In genomic region chr3:131483650-131484049, GRCm38 (mm10) we compare ENCODE assay signal across 28 mouse cellular contexts. TPM values are rescaled to one million over a fixed set of nuclear protein-coding genes. Genes with fewer than 3 reads are reported as not detected.
DNase-seq lines count a peak whose midpoint lies in the region; ATAC-seq and TF ChIP-seq lines count a peak whose summit lies in the region.
"Had no signal": no experiment of that assay in that cellular context is flagged by ENCODE, and none has a peak within 500 bp of the region (broad histone marks: within the 10 kb centered on the region; RNA-seq: fewer than 3 reads in every experiment).

No protein-coding gene starts in this region.

- no peak for TF ChIP-seq CTCF in cortical plate, adult 2 months (IDR thresholded peaks at IDR 0.05; ENCODE audit: extremely low read depth, insufficient read depth, low read length)
- no peak for TF ChIP-seq CTCF in kidney, postnatal 0 days (IDR thresholded peaks at IDR 0.05; ENCODE audit: low read depth)

- peak; percentile 57 for DNase-seq in kidney, adult 11 months
- DNase-seq in kidney, postnatal 14 days: no peak
- DNase-seq in kidney, adult 8-10 months: peak; percentile 52 to 61
- no peak for DNase-seq in kidney, postnatal 0 days (ENCODE audit: low spot score)
- no peak for DNase-seq in lung, postnatal 25 days (ENCODE audit: low spot score)
- no peak for DNase-seq in layer of hippocampus, postnatal 36 days
- DNase-seq: adrenal gland, postnatal 10 days; B cell, adult 2 months; cerebellum, adult 11 months; cerebellum, adult 2 months; cerebellum, adult 9-11 months; cerebellum, postnatal 25 days; embryo, embryonic 11 days; gastrocnemius, postnatal 25 days; heart, adult 2 months had no signal

- H3K27me3 ChIP-seq in kidney, embryonic 14.5 days (ENCODE audit: control insufficient read depth, insufficient read depth, low read length): no peaks in the 10 kb centered on the region
- no peaks in the 10 kb centered on the region for H3K27me3 ChIP-seq in kidney, postnatal 0 days (ENCODE audit: insufficient read depth, low read length)
- H3K27me3 ChIP-seq: CH12.LX, Patski had no signal

- no peak for ATAC-seq in kidney, embryonic 14.5 days (ENCODE audit: low FRiP score, low TSS enrichment)
- ATAC-seq in kidney, postnatal 0 days (replicated peaks; ENCODE audit: low FRiP score, low read depth): no peak
- ATAC-seq: forebrain, embryonic 15.5 days; Patski had no signal

- H3K36me3 ChIP-seq in kidney, embryonic 14.5 days (ENCODE audit: control insufficient read depth, insufficient read depth, low read length): no peaks in the 10 kb centered on the region
- H3K36me3 ChIP-seq in kidney, postnatal 0 days (ENCODE audit: insufficient read depth, low read length): 0 out of 2 replicates have a peak, but pooled peaks cover 3% of the 10 kb centered on the region
- H3K36me3 ChIP-seq: embryonic facial prominence, embryonic 10.5 days; embryonic facial prominence, embryonic 13.5 days; forebrain, embryonic 12.5 days; forebrain, embryonic 15.5 days; G1E; heart, embryonic 10.5 days; hindbrain, embryonic 12.5 days; hindbrain, embryonic 15.5 days had no signal

- no peaks in the 10 kb centered on the region for H3K9me3 ChIP-seq in kidney, embryonic 14.5 days (ENCODE audit: control insufficient read depth, low read length)
- no peaks in the 10 kb centered on the region for H3K9me3 ChIP-seq in kidney, postnatal 0 days (replicated peaks; ENCODE audit: low read length)
- H3K9me3 ChIP-seq: embryonic facial prominence, embryonic 10.5 days; embryonic facial prominence, embryonic 13.5 days; forebrain, embryonic 15.5 days; heart, embryonic 10.5 days; hindbrain, embryonic 12.5 days; hindbrain, embryonic 15.5 days had no signal

- TF ChIP-seq POLR2A in cortical plate, adult 2 months (IDR thresholded peaks at IDR 0.05; ENCODE audit: extremely low read depth, insufficient read depth, low read length): no peak

- H3K27ac ChIP-seq in kidney, embryonic 14.5 days (ENCODE audit: low read depth, low read length): no peak overlapping the region
- H3K27ac ChIP-seq in cortical plate, adult 2 months (ENCODE audit: insufficient read depth, low read length): 0 out of 2 replicates have a peak overlapping the region, but pooled peaks have one; percentile 13
- 0 out of 2 replicates have a peak overlapping the region, but pooled peaks have one; percentile 9 for H3K27ac ChIP-seq in kidney, postnatal 0 days
- H3K27ac ChIP-seq: embryonic facial prominence, embryonic 10.5 days; embryonic facial prominence, embryonic 13.5 days; forebrain, embryonic 12.5 days; forebrain, embryonic 15.5 days; heart, adult 2 months; heart, embryonic 10.5 days; hindbrain, embryonic 12.5 days; hindbrain, embryonic 15.5 days had no signal

- H3K4me2 ChIP-seq in kidney, embryonic 14.5 days (replicated peaks; ENCODE audit: low read depth, low read length): no peak overlapping the region
- H3K4me2 ChIP-seq in kidney, postnatal 0 days (ENCODE audit: low read length): no peak overlapping the region
- H3K4me2 ChIP-seq: embryonic facial prominence, embryonic 13.5 days; forebrain, embryonic 12.5 days; forebrain, embryonic 15.5 days; hindbrain, embryonic 12.5 days; hindbrain, embryonic 15.5 days had no signal

- H3K4me3 ChIP-seq in kidney, embryonic 14.5 days (ENCODE audit: low read length): no peak overlapping the region
- H3K4me3 ChIP-seq in cortical plate, adult 2 months (ENCODE audit: insufficient read depth, low read length): no peak overlapping the region
- H3K4me3 ChIP-seq in kidney, postnatal 0 days (replicated peaks; ENCODE audit: low read depth, low read length): no peak overlapping the region
- H3K4me3 ChIP-seq: embryonic facial prominence, embryonic 10.5 days; embryonic facial prominence, embryonic 13.5 days; erythroblast, embryonic 14.5 days; forebrain, embryonic 12.5 days; forebrain, embryonic 15.5 days; heart, adult 2 months; heart, embryonic 10.5 days; hindbrain, embryonic 12.5 days; hindbrain, embryonic 15.5 days had no signal

- H3K4me1 ChIP-seq in kidney, embryonic 14.5 days (ENCODE audit: control insufficient read depth, insufficient read depth, low read length): peaks cover 7% of the 10 kb centered on the region; the same call in 1 of the 2 replicates
- H3K4me1 ChIP-seq in cortical plate, adult 2 months (ENCODE audit: control insufficient read depth, insufficient read depth, low read length): no peaks in the 10 kb centered on the region
- H3K4me1 ChIP-seq in kidney, postnatal 0 days (replicated peaks; ENCODE audit: insufficient read depth, low read length): no peaks in the 10 kb centered on the region
- H3K4me1 ChIP-seq: forebrain, embryonic 15.5 days; heart, embryonic 10.5 days; hindbrain, embryonic 15.5 days had no signal

- 63% methylated on average over 7 of the region's 7 CpGs for WGBS in kidney, embryonic 14.5 days
- WGBS in kidney, postnatal 0 days: 59% methylated on average over 7 of the region's 7 CpGs

- no peak overlapping the region for H3K9ac ChIP-seq in kidney, embryonic 14.5 days (ENCODE audit: low read depth, low read length)
- H3K9ac ChIP-seq in kidney, postnatal 0 days (ENCODE audit: low read depth, low read length): no peak overlapping the region
- H3K9ac ChIP-seq: embryonic facial prominence, embryonic 13.5 days; forebrain, embryonic 12.5 days; forebrain, embryonic 15.5 days; hindbrain, embryonic 12.5 days; hindbrain, embryonic 15.5 days had no signal

RNA-seq across cellular contexts. Expression of gene Sgms2, which starts 7.6 kb away (rescaled TPM):
- 8.9 and 12.5 TPM in 2 replicates for polyA plus RNA-seq in kidney, embryonic 14.5 days (2014; fragmentation: Nextera tagmentation; extraction: Ambion mirVana)
- polyA plus RNA-seq in cortical plate, adult 2 months (2012; rRNA removed): 1.3 and 1.7 TPM in 2 replicates
- 24.2 and 25.4 TPM in 2 replicates for polyA plus RNA-seq in kidney, postnatal 0 days (2015; fragmentation: Nextera tagmentation; extraction: Ambion mirVana)
- total RNA-seq in layer of hippocampus, postnatal 36 days (2021): 1 to 10 TPM; 2.1 to 3.5 TPM
- total RNA-seq: CH12.LX had no signal
- polyA plus RNA-seq: G1E had no signal

Comparison
In these comparisons a context has a peak if more than half of its experiments do, and no peak if none do; other contexts are left out.
1. DNase-seq: peak in kidney, adult 11 months (single experiment) and kidney, adult 8-10 months (2 of 2); none in kidney, postnatal 14 days (single experiment), kidney, postnatal 0 days (single experiment), lung, postnatal 25 days (single experiment) and layer of hippocampus, postnatal 36 days (0 of 2).